Mouse (Mus musculus) bone marrow, adult 2 months (tissue): ENCODE measurements around the gene Rbm39.

Experiments used
- CTCF ChIP-seq: fragments of 200-500 bp; IDR thresholded peaks from 2 replicates; pipeline ENCODE4 v1.5.1; 2011; ENCODE audit warnings: low read length, control low read depth; ENCODE audit not compliant: control insufficient read depth, insufficient read depth
- POLR2A ChIP-seq: fragments of 200-500 bp; IDR thresholded peaks from 2 replicates; pipeline ENCODE4 v1.6.1; 2011; ENCODE audit warnings: low read depth, mild to moderate bottlenecking, control low read depth, low read length, borderline replicate concordance; ENCODE audit not compliant: control insufficient read depth

DNA sequence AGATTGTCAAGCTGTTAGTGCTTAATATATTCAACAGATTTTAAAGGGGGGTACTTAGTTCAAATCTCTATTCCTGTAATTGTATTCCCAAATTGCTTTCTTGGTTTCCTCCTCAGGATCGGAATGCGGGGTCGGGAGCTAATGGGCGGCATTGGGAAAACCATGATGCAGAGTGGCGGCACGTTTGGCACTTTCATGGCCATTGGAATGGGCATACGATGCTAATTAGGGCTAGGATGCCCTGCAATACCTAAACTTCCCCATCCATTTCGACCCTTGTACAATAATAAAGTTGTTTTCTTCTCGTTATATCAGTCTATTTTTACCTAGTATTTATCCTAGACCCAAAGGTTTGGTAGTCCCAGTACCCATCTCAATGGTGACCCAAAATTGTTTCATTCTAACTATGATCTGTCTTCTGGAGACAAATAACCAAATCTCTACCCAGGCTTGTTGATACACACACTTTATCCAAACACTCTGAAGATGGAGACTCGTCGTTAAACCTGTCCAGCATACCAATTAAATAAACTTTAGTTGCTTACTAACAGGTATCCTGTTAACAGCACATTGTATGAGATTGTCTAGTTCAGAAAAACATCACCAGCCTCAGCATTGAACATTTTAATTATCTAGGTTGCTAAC, 34.4 kb downstream of the Rbm39 start:
- no peak for TF ChIP-seq CTCF
- no peak for TF ChIP-seq POLR2A
